Mouse (Mus musculus): ENCODE results near the gene Polr3c. TPM values are rescaled to one million over a fixed set of nuclear protein-coding genes. Genes with fewer than 3 reads are reported as not detected.
"Not testable (repeated sequence)": the region's sequence is repeated elsewhere in the genome, so short reads cannot be mapped to it uniquely, and the experiment has no call there.

The Polr3c gene
- polyA plus RNA-seq, 1 experiment from 2014 or later: 31.7 TPM

DNA sequence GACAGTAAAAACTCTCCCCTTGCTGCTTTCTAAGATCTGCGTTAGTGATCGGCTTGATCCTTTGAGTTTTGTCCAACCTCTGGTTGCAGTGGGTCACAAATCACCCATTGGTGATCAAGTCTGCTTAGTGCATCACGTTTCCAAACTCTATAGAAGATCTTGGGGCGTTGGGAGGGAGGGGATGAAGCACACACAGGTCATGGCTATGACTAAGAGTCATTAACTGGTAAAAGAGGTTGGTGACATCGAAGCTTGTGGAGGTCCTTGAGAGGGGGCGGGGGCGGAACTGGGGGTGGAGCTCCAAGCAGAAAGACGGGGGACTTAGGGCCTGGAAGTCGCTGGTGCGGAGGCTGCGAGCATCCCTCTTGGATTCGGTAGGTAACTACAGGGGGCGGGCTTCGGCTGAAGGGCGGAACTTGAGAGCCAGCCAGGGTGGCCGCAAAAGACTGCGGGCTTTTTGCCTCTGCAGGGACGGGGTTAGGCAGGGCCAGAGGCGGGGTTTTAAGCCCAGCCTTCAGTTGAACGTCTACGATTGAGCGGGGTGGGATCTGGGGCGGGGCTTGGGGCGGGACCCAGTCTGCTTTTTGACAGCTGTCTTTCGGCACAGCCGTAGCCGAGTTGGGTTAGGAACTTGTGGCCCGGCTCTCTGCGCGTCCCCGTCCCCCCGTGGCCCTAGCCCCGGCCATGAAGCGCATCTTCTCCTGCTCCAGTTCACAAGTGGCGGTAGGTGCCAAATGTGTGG is 57.5 kb downstream of the Polr3c start, which contains the start of gene Ankrd35:
Ankrd35 (plus strand) TSS at position 405 of the 742 bp plus-strand sequence.
- 5% methylated on average over 35 of the region's 35 CpGs for WGBS
- Histone ChIP-seq H3K9ac (peak within 1 kb of the TSS; percentile 61), H3K27me3 (peaks cover 15% of the 10 kb centered on the region), H3K36me3 (no peaks in the 10 kb centered on the region), H3K27ac (replicated peaks) (no peak within 1 kb of the TSS), H3K4me2 (peak within 1 kb of the TSS; percentile 73), H3K4me3 (peak within 1 kb of the TSS; percentile 43), H3K9me3 (no peaks in the 10 kb centered on the region), H3K4me1 (replicated peaks) (peaks cover 10% of the 10 kb centered on the region; the same call in 1 of the 2 replicates)
- peak; percentile 88 for ATAC-seq (ENCODE audit: low read depth)

DNA sequence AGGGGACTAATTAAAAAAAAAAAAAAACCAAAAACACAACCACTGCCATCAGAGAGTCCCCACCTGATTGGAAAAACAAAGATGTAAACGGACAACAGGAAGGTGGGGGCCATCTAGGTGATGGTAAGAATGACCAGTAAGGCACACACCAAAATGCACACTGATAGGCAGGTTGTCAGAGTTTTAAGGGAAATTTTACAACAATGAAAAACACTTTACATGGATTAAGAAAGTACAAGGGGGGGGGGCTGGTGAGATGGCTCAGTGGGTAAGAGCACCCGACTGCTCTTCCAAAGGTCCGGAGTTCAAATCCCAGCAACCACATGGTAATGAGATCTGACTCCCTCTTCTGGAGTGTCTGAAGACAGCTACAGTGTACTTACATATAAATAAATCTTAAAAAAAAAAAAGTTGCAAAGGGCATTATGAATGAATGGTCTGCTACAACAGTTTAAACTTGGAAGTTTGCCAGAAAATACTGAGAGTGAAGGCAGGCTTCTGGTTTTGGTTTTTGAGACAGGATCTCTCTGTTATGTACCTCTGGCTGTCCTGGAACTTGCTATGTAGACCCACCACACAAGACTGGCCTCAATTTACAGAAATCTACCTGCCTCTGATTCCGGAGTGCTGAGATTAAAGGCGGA is 58.9 kb downstream of the Polr3c start:
- no peak overlapping the region for H3K27ac ChIP-seq (replicated peaks)
- no peak overlapping the region for H3K4me2 ChIP-seq
- peaks cover 16% of the 10 kb centered on the region; the same call in 1 of the 2 replicates for H3K4me1 ChIP-seq (replicated peaks)
- H3K4me3 ChIP-seq: no peak overlapping the region
- ATAC-seq (ENCODE audit: low read depth): no peak
- H3K9ac ChIP-seq: no peak overlapping the region
- WGBS: 94% methylated on average over 5 of the region's 5 CpGs
- no peaks in the 10 kb centered on the region for H3K9me3 ChIP-seq
- H3K36me3 ChIP-seq: no peaks in the 10 kb centered on the region
- peaks cover 15% of the 10 kb centered on the region for H3K27me3 ChIP-seq

GRCm38 (mm10) chr3:96667316-96667715 is 60.1 kb downstream of the Polr3c start:
- Histone ChIP-seq H3K9me3 (no peaks in the 10 kb centered on the region), H3K4me2 (no peak overlapping the region), H3K27me3 (peaks cover 15% of the 10 kb centered on the region), H3K36me3 (no peaks in the 10 kb centered on the region), H3K27ac (replicated peaks) (no peak overlapping the region), H3K4me3 (no peak overlapping the region), H3K4me1 (replicated peaks) (peaks cover 25% of the 10 kb centered on the region; the same call in 1 of the 2 replicates), H3K9ac (no peak overlapping the region)
- WGBS: 44% methylated on average over 1 of the region's 1 CpGs
- no peak for ATAC-seq (ENCODE audit: low read depth)

DNA sequence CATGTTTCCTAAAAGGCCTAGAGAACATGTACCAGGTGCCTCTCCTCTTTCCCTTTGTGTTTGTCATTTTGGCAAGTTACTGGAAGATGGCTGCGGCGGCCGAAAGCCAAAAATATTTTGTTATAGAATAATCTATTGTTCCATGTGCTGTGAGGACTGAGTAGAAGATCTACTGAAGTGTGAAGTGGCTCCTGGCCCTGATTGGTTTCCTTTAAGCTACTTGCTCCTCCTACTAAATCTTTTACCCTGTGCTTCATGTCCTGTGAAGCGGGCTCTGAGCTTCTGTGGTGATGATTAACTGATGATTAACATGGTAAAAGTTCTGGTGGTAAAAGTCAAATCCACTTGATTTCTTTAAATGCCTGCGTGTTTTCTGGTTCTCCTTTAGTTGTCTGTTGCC is 60.5 kb downstream of the Polr3c start:
- Histone ChIP-seq H3K27me3 (peaks cover 15% of the 10 kb centered on the region), H3K9me3 (no peaks in the 10 kb centered on the region), H3K4me3 (no peak overlapping the region), H3K36me3 (no peaks in the 10 kb centered on the region), H3K4me2 (no peak overlapping the region), H3K9ac (no peak overlapping the region), H3K27ac (replicated peaks) (no peak overlapping the region), H3K4me1 (replicated peaks) (peaks cover 25% of the 10 kb centered on the region; the same call in 1 of the 2 replicates)
- ATAC-seq (ENCODE audit: low read depth): no peak
- WGBS: 94% methylated on average over 5 of the region's 5 CpGs

GRCm38 (mm10) chr3:96665732-96666363 is 61.6 kb downstream of the Polr3c start:
- not testable (repeated sequence) for H3K27ac ChIP-seq (replicated peaks); H3K9me3 ChIP-seq; H3K27me3 ChIP-seq; H3K36me3 ChIP-seq; ATAC-seq (ENCODE audit: low read depth); H3K4me3 ChIP-seq; H3K4me2 ChIP-seq; H3K9ac ChIP-seq
- H3K4me1 ChIP-seq (replicated peaks): peaks cover 24% of the 10 kb centered on the region; the same call in 1 of the 2 replicates
- WGBS: 89% methylated on average over 7 of the region's 7 CpGs

- Histone ChIP-seq H3K9ac (peak overlapping the region; percentile 58), H3K27ac (replicated peaks) (peak overlapping the region; percentile 52), H3K9me3 (no peaks in the 10 kb centered on the region), H3K4me2 (peak overlapping the region; percentile 58), H3K36me3 (no peaks in the 10 kb centered on the region), H3K27me3 (no peaks in the 10 kb centered on the region), H3K4me1 (replicated peaks) (peaks cover 14% of the 10 kb centered on the region; the same call in 1 of the 2 replicates), H3K4me3 (peak overlapping the region; percentile 28)
- peak; percentile 85 for ATAC-seq (ENCODE audit: low read depth)
- WGBS: 6% methylated on average over 15 of the region's 18 CpGs
These were observed 63.8 kb downstream of the Polr3c start for GRCm38 (mm10) chr3:96663432-96664239.

DNA sequence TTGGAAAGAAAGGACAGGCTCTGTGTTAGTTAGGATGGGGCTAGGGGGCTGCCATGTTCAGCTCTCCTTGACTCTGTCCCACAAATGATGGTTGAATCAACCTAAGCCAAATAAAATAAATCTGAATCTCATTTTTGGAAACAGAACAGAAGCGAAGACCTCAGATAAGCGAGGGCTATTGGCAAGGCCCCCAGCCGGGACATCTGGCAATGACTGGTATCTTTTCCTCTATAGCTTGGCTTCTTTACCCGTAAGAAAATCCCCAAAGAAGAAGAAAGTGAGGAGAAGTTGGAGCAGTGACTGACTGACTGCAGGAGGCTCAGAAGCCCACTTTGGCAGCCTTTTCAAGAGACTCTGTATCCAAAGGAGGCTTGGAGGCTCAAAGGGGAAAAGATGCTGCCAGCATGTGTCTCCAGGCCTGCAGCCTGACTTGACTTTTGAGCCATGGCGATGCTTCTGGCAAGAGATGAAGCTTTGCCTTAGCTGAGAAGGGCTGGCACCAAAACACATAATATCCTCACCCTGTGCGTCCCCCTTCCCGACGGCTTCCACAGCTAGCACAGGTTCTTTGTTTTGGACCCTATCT is 64.6 kb downstream of the Polr3c start:
- WGBS: 51% methylated on average over 8 of the region's 8 CpGs
- Histone ChIP-seq H3K4me1 (replicated peaks) (peaks cover 14% of the 10 kb centered on the region; the same call in 1 of the 2 replicates), H3K27ac (replicated peaks) (peak overlapping the region; percentile 52; the same call in 1 of the 2 replicates), H3K4me3 (peak overlapping the region; percentile 28), H3K27me3 (no peaks in the 10 kb centered on the region), H3K9ac (peak overlapping the region; percentile 58; the same call in 1 of the 2 replicates), H3K9me3 (no peaks in the 10 kb centered on the region), H3K36me3 (no peaks in the 10 kb centered on the region), H3K4me2 (peak overlapping the region; percentile 58)
- no peak for ATAC-seq (ENCODE audit: low read depth)

Other genes with a start within 250 kb of the Polr3c start
- gene Hfe2, start 202.5 kb downstream of the Polr3c start, polyA plus RNA-seq (2015; fragmentation: Nextera tagmentation; extraction: Ambion mirVana): 1.0 and 1.4 TPM in 2 replicates
- gene Txnip, start 169.7 kb downstream of the Polr3c start, polyA plus RNA-seq (2015; fragmentation: Nextera tagmentation; extraction: Ambion mirVana): 74.7 and 78.0 TPM in 2 replicates
- gene Gm16253, start 150.6 kb downstream of the Polr3c start, polyA plus RNA-seq (2015; fragmentation: Nextera tagmentation; extraction: Ambion mirVana): 1.2 and 1.8 TPM in 2 replicates
- 41.0 and 42.8 TPM in 2 replicates for gene Polr3gl, start 133.4 kb downstream of the Polr3c start, polyA plus RNA-seq (2015; fragmentation: Nextera tagmentation; extraction: Ambion mirVana)
- 11.0 and 12.6 TPM in 2 replicates for gene Ankrd34a, start 131.0 kb downstream of the Polr3c start, polyA plus RNA-seq (2015; fragmentation: Nextera tagmentation; extraction: Ambion mirVana)
- 6.0 and 7.6 TPM in 2 replicates for gene Lix1l, start 126.5 kb downstream of the Polr3c start, polyA plus RNA-seq (2015; fragmentation: Nextera tagmentation; extraction: Ambion mirVana)
- 113 and 118 TPM in 2 replicates for gene Rbm8a, start 97.7 kb downstream of the Polr3c start, polyA plus RNA-seq (2015; fragmentation: Nextera tagmentation; extraction: Ambion mirVana)
- gene Pex11b, start 92.3 kb downstream of the Polr3c start, polyA plus RNA-seq (2015; fragmentation: Nextera tagmentation; extraction: Ambion mirVana): 49.4 and 51.3 TPM in 2 replicates
- 0.10 and 0.25 TPM in 2 replicates for gene Gm42957, start 92.2 kb downstream of the Polr3c start, polyA plus RNA-seq (2015; fragmentation: Nextera tagmentation; extraction: Ambion mirVana)
- 0.92 and 1.1 TPM in 2 replicates for gene Itga10, start 82.0 kb downstream of the Polr3c start, polyA plus RNA-seq (2015; fragmentation: Nextera tagmentation; extraction: Ambion mirVana)
- 0.46 and 0.72 TPM in 2 replicates for gene Ankrd35, start 57.5 kb downstream of the Polr3c start, polyA plus RNA-seq (2015; fragmentation: Nextera tagmentation; extraction: Ambion mirVana)
- gene Pias3, start 31.2 kb downstream of the Polr3c start, polyA plus RNA-seq (2015; fragmentation: Nextera tagmentation; extraction: Ambion mirVana): 31.2 and 34.6 TPM in 2 replicates
- gene Nudt17, start 19.1 kb downstream of the Polr3c start, polyA plus RNA-seq (2015; fragmentation: Nextera tagmentation; extraction: Ambion mirVana): 16.2 and 17.2 TPM in 2 replicates
- 76.6 and 79.9 TPM in 2 replicates for gene Rnf115, start within 50 bp of the Polr3c start, polyA plus RNA-seq (2015; fragmentation: Nextera tagmentation; extraction: Ambion mirVana)
- gene Pdzk1, start 101.7 kb upstream of the Polr3c start, polyA plus RNA-seq (2015; fragmentation: Nextera tagmentation; extraction: Ambion mirVana): 0.08 TPM in 1 of 2 replicates, not detected in the other
- gene Cd160, start 101.7 kb upstream of the Polr3c start, polyA plus RNA-seq (2015; fragmentation: Nextera tagmentation; extraction: Ambion mirVana): 0.14 and 0.23 TPM in 2 replicates
- gene Gja5, start 177.1 kb upstream of the Polr3c start, polyA plus RNA-seq (2015; fragmentation: Nextera tagmentation; extraction: Ambion mirVana): 5.7 and 6.5 TPM in 2 replicates
- 33.7 and 39.5 TPM in 2 replicates for gene Gpr89, start 177.7 kb upstream of the Polr3c start, polyA plus RNA-seq (2015; fragmentation: Nextera tagmentation; extraction: Ambion mirVana)
- gene Gja8, start 198.4 kb upstream of the Polr3c start, polyA plus RNA-seq (2015; fragmentation: Nextera tagmentation; extraction: Ambion mirVana): 0.03 TPM in 1 of 2 replicates, not detected in the other